Mouse (Mus musculus): ENCODE measurements at regions not wholly inside any gene's neighbourhood (a gene's known extent, or its start where the extent isn't known, plus 50 kb on each side); places are given as distances from the start of the nearest gene placed in this dataset.

GRCm38 (mm10) chr4:95389647-95390046, 167.7 kb upstream of the Fggy start:
- DNase-seq (ENCODE audit: low spot score): peak; percentile 19

GRCm38 (mm10) chr4:95390549-95390948, 166.8 kb upstream of the Fggy start:
- no peak for DNase-seq (ENCODE audit: low spot score)

GRCm38 (mm10) chr4:95395746-95396145, 161.6 kb upstream of the Fggy start:
- peak; percentile 26 for DNase-seq (ENCODE audit: low spot score)

GRCm38 (mm10) chr4:95398301-95398700, 159.0 kb upstream of the Fggy start:
- DNase-seq (ENCODE audit: low spot score): no peak

- DNase-seq (ENCODE audit: low spot score): no peak
Observed at GRCm38 (mm10) chr4:95402273-95402672, 155.0 kb upstream of the Fggy start.

GRCm38 (mm10) chr4:95417075-95417474, 140.2 kb upstream of the Fggy start:
- DNase-seq (ENCODE audit: low spot score): no peak

- DNase-seq (ENCODE audit: low spot score): no peak
Observed at GRCm38 (mm10) chr4:95426563-95426962, 130.7 kb upstream of the Fggy start.

- no peak for DNase-seq (ENCODE audit: low spot score)
Observed at GRCm38 (mm10) chr4:95434543-95434942, 122.8 kb upstream of the Fggy start.

GRCm38 (mm10) chr4:95435080-95435479, 122.2 kb upstream of the Fggy start:
- DNase-seq (ENCODE audit: low spot score): no peak

GRCm38 (mm10) chr4:95439834-95440233, 117.5 kb upstream of the Fggy start:
- no peak for DNase-seq (ENCODE audit: low spot score)

GRCm38 (mm10) chr4:95443854-95444811, 113.2 kb upstream of the Fggy start:
- no peak for DNase-seq (ENCODE audit: low spot score)

GRCm38 (mm10) chr4:95450286-95450685, 107.0 kb upstream of the Fggy start:
- no peak for DNase-seq (ENCODE audit: low spot score)

GRCm38 (mm10) chr4:95451831-95452230, 105.5 kb upstream of the Fggy start:
- DNase-seq (ENCODE audit: low spot score): no peak

GRCm38 (mm10) chr4:95456318-95456717, 101.0 kb upstream of the Fggy start:
- DNase-seq (ENCODE audit: low spot score): no peak

GRCm38 (mm10) chr4:95456943-95457342, 100.4 kb upstream of the Fggy start:
- no peak for DNase-seq (ENCODE audit: low spot score)

- no peak for DNase-seq (ENCODE audit: low spot score)
Observed at GRCm38 (mm10) chr4:95462476-95462875, 94.8 kb upstream of the Fggy start.

- no peak for DNase-seq (ENCODE audit: low spot score)
Observed at GRCm38 (mm10) chr4:95463082-95463825, 94.1 kb upstream of the Fggy start.

GRCm38 (mm10) chr4:95466647-95467046, 90.7 kb upstream of the Fggy start:
- no peak for DNase-seq (ENCODE audit: low spot score)

- no peak for DNase-seq (ENCODE audit: low spot score)
Observed at GRCm38 (mm10) chr4:95467526-95467925, 89.8 kb upstream of the Fggy start.

- no peak for DNase-seq (ENCODE audit: low spot score)
Observed at GRCm38 (mm10) chr4:95474726-95475406, 82.4 kb upstream of the Fggy start.

- peak; percentile 12 for DNase-seq (ENCODE audit: low spot score)
Observed at GRCm38 (mm10) chr4:95476071-95476724, 81.1 kb upstream of the Fggy start.

GRCm38 (mm10) chr4:95483571-95483970, 73.7 kb upstream of the Fggy start:
- DNase-seq (ENCODE audit: low spot score): peak; percentile 11

Measured in urinary bladder, postnatal 25 days (tissue).